Mouse (Mus musculus) megakaryocyte, embryonic 14.5 days (primary cell): ENCODE measurements around the gene Morn2. TPM values are rescaled to one million over a fixed set of nuclear protein-coding genes. Genes with fewer than 3 reads are reported as not detected.
A peak's percentile ranks its signal among the peaks of the same experiment; 100 is the strongest.

Source experiments
- H3K27me3 ChIP-seq: replicated peaks from 2 replicates; pipeline ENCODE3; 2012; ENCODE audit warnings: inconsistent platforms
- H3K36me3 ChIP-seq: replicated peaks from 2 replicates; pipeline ENCODE3; 2012; ENCODE audit warnings: low read length, inconsistent platforms, mixed read lengths
- H3K4me1 ChIP-seq: 2 replicates; pipeline ENCODE4 v1.6.1; 2012; ENCODE audit warnings: inconsistent platforms
- H3K4me3 ChIP-seq: replicated peaks from 2 replicates; pipeline ENCODE3; 2012; ENCODE audit warnings: moderate library complexity, mild to moderate bottlenecking, inconsistent platforms
- H3K9me3 ChIP-seq: 2 replicates; pipeline ENCODE4 v1.6.1; 2012; ENCODE audit warnings: inconsistent platforms
- FLI1 ChIP-seq: IDR thresholded peaks from 2 replicates; pipeline ENCODE4 v1.6.1; 2012; ENCODE audit warnings: low read length, inconsistent platforms, mixed read lengths
- GATA1 ChIP-seq: IDR thresholded peaks from 3 replicates; pipeline ENCODE4 v1.6.1; 2012; ENCODE audit warnings: mixed read lengths, low read length, inconsistent platforms, borderline replicate concordance
- polyA plus RNA-seq: library from polyadenylated mRNA; stranded (reverse); fragments of >175 nt; gene quantifications from 2 replicates; pipeline ENCODE4 v1.2.3, GENCODE M21; 2012; ENCODE audit warnings: low replicate concordance; ENCODE audit not compliant: insufficient read depth

Morn2 gene
- polyA plus RNA-seq, 1 experiment, result 1.6 TPM

DNA sequence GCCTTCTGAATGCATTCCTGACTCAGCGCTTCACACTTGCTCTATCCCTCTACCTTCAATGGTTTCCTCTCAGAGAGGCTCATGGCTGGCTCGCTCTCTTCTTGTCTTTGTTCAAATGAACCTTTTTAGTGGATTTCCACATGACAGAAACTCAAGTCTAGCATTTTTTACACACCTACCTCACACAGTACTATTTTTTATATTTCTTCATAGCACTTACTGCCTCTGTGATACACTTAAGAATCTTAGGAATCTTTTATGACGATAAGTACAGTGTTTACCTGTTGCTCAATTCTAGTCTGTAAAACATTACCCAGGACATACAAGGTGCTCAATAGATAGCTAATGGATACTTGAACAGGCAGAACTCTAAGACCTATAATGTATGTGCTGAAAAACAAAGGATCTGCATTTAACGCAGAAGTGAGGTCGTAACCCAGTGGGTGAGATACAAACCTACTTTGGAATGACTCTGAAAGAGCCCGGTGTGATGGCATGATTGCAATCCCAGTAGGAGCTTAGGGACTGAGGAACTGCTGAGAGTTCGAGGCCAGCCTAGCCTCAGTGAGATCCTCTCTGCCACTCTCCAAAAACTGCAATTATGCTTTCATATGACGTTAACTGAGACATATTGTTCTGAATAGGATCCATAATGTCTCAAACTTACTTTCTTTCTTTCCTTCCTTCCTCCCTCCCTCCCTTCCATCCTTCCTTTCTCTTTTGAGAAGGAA is 10.5 kb upstream of the Morn2 start:
- no peaks in the 10 kb centered on the region for H3K27me3 ChIP-seq
- TF ChIP-seq FLI1 (no peak), GATA1 (no peak)
- peaks cover 9% of the 10 kb centered on the region for H3K4me1 ChIP-seq
- H3K36me3 ChIP-seq, result peaks cover 63% of the 10 kb centered on the region
- H3K9me3 ChIP-seq, result no peaks in the 10 kb centered on the region
- no peak overlapping the region for H3K4me3 ChIP-seq

GRCm38 (mm10) chr17:80284446-80284845 is 5.6 kb upstream of the Morn2 start:
- Histone ChIP-seq H3K4me3 (no peak overlapping the region), H3K4me1 (peaks cover 26% of the 10 kb centered on the region)
- no peak for TF ChIP-seq GATA1
- no peak for TF ChIP-seq FLI1

GRCm38 (mm10) chr17:80288012-80288411 is 2.0 kb upstream of the Morn2 start:
- Histone ChIP-seq H3K9me3 (no peaks in the 10 kb centered on the region), H3K27me3 (no peaks in the 10 kb centered on the region), H3K4me1 (peaks cover 30% of the 10 kb centered on the region), H3K36me3 (no peaks in the 10 kb centered on the region), H3K4me3 (no peak overlapping the region)
- TF ChIP-seq FLI1 (no peak), GATA1 (no peak)

More at GRCm38 (mm10) chr17:80284446-80284845, 5.6 kb upstream of the Morn2 start:
- Histone ChIP-seq H3K27me3 (no peaks in the 10 kb centered on the region), H3K9me3 (no peaks in the 10 kb centered on the region), H3K36me3 (peaks cover 21% of the 10 kb centered on the region)

DNA sequence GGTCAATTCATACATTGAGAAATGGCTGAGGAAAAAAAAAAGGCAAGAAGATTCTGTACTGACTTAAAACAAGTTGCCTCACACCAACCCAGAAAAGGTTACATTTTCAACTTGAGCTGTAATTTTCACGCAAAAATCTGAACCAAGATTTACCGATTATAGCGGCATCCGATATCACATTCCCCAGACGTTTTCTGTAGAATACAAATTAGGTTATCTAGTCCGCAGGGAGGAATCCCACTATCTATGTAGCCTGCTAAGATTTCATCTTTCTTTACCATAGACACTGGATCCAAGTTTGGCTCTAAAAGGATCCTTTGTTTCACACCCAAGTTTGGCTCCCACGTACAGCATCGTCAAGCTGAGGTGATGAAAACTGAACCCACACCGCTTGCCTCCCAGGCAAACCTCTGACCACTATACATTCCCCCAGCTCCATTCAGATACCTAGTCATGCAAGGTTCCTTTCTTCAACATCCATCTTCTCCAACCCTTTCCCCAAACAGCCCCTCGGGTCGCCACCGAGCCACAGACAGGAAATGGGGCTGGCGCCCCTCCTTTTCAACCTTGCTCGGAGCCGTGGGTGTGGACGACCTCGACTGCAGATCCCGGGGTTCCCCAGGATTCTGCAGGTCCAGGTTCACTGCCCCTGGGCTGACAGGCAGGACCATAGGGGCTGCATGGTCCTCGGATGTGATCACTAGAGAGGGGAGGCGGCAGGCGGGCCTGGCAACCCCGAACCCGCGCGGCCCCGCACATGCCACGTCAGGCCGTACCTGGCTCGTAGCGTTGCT is 526 bp upstream of the Morn2 start:
- Histone ChIP-seq H3K9me3 (no peaks in the 10 kb centered on the region), H3K4me1 (peaks cover 23% of the 10 kb centered on the region), H3K36me3 (no peaks in the 10 kb centered on the region), H3K27me3 (no peaks in the 10 kb centered on the region), H3K4me3 (peak overlapping the region; percentile 100)
- TF ChIP-seq FLI1, result no peak
- TF ChIP-seq GATA1, result no peak

DNA sequence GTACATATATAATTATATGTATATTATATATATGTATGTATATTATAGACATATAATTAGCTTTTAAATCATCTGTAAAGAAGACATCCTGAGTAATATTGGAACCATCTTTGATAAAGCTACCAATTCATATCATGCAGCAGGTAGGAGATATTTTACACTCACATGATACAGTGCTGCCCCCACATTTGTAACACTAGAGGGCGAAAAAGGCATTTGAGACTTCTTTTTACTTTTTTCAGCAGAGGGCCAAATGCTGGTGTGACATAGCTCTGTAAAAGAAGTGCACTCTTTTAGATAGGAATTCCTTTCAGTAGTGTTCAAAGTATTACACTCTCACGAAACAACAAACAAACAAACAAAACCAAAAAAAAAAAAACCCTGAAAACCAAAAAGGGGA is 1.1 kb downstream of the Morn2 start:
- H3K27me3 ChIP-seq, result no peaks in the 10 kb centered on the region
- peaks cover 20% of the 10 kb centered on the region; the same call in 1 of the 2 replicates for H3K4me1 ChIP-seq
- H3K36me3 ChIP-seq, result no peaks in the 10 kb centered on the region
- TF ChIP-seq GATA1 (no peak), FLI1 (no peak)
- no peak overlapping the region for H3K4me3 ChIP-seq
- no peaks in the 10 kb centered on the region for H3K9me3 ChIP-seq

DNA sequence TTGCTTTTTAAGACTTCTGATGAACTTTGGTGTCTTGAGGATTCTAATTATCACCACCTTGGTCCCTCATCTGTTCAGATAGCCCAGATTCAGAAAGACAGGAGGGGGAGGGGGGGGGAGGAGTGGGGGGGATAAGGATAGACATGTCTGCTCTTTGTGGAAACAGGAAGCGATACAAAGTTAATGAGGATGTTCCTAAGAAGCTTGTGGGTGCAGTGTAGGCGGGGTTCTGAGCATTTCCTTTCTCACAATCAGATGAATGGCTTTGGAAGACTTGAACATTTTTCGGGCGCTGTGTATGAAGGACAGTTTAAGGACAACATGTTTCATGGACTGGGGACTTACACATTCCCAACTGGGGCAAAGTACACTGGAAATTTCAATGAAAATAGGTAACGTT is 5.3 kb downstream of the Morn2 start:
- Histone ChIP-seq H3K4me1 (peaks cover 2% of the 10 kb centered on the region; the same call in 1 of the 2 replicates), H3K4me3 (no peak overlapping the region), H3K36me3 (no peaks in the 10 kb centered on the region), H3K9me3 (no peaks in the 10 kb centered on the region), H3K27me3 (no peaks in the 10 kb centered on the region)
- TF ChIP-seq GATA1 (no peak), FLI1 (no peak)

DNA sequence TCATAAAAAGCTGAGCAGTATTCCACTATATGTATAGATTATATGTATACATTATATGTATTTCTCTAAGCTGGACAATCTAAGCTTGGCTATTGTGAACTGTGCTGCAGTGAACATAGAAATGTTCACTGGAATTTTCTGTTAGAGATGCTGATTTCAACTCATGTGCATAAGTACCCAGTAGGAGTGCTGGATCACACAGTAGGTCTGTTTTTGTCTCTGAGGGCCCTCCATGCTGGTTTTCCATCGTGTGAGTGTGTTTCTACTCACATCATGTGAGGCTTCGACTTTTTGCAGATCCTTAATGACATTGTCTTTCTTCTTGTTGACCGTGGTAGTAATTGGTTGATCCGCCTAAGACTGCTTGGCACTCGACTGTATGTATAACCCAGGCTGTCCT is 8.8 kb downstream of the Morn2 start:
- Histone ChIP-seq H3K9me3 (no peaks in the 10 kb centered on the region), H3K4me3 (no peak overlapping the region), H3K36me3 (no peaks in the 10 kb centered on the region), H3K27me3 (peaks cover 2% of the 10 kb centered on the region), H3K4me1 (no peaks in the 10 kb centered on the region; the same call in 1 of the 2 replicates)
- no peak for TF ChIP-seq FLI1
- no peak for TF ChIP-seq GATA1

- H3K4me3 ChIP-seq, result no peak within 1 kb of the TSS
- no peaks in the 10 kb centered on the region for H3K9me3 ChIP-seq
- no peak for TF ChIP-seq GATA1
- TF ChIP-seq FLI1, result no peak
- peaks cover 9% of the 10 kb centered on the region for H3K27me3 ChIP-seq
- no peaks in the 10 kb centered on the region for H3K36me3 ChIP-seq
- H3K4me1 ChIP-seq, result peaks cover 4% of the 10 kb centered on the region; the same call in 1 of the 2 replicates
Observed at GRCm38 (mm10) chr17:80307251-80307650, 17.2 kb downstream of the Morn2 start, which contains the start of gene Arhgef33. Arhgef33 (plus strand) TSS chr17:80307407.

GRCm38 (mm10) chr17:80311761-80312160 is 21.8 kb downstream of the Morn2 start:
- no peaks in the 10 kb centered on the region for H3K36me3 ChIP-seq

GRCm38 (mm10) chr17:80312405-80312804 is 22.4 kb downstream of the Morn2 start:
- no peak for TF ChIP-seq GATA1
- TF ChIP-seq FLI1, result no peak
- Histone ChIP-seq H3K36me3 (no peaks in the 10 kb centered on the region), H3K27me3 (peaks cover 19% of the 10 kb centered on the region), H3K4me1 (no peaks in the 10 kb centered on the region), H3K4me3 (no peak overlapping the region), H3K9me3 (no peaks in the 10 kb centered on the region)

More at GRCm38 (mm10) chr17:80311761-80312160, 21.8 kb downstream of the Morn2 start:
- H3K4me1 ChIP-seq, result peaks cover 4% of the 10 kb centered on the region; the same call in 1 of the 2 replicates
- no peaks in the 10 kb centered on the region for H3K9me3 ChIP-seq
- peaks cover 19% of the 10 kb centered on the region for H3K27me3 ChIP-seq
- no peak overlapping the region for H3K4me3 ChIP-seq
- no peak for TF ChIP-seq GATA1
- TF ChIP-seq FLI1, result no peak
